ENCODE assay signal across 8 mouse cellular contexts in genomic region chr9:64771236-64771635, GRCm38 (mm10). TPM values are rescaled to one million over a fixed set of nuclear protein-coding genes. Genes with fewer than 3 reads are reported as not detected.
DNase-seq lines count a peak whose midpoint lies in the region; ATAC-seq and TF ChIP-seq lines count a peak whose summit lies in the region.
"Had no signal": no experiment of that assay in that cellular context is flagged by ENCODE, and none has a peak within 500 bp of the region (broad histone marks: within the 10 kb centered on the region; RNA-seq: fewer than 3 reads in every experiment).

No protein-coding gene starts in this region.

- H3K27me3 ChIP-seq in lung, embryonic 16.5 days (ENCODE audit: control insufficient read depth, insufficient read depth, low read depth, low read length) = no peaks in the 10 kb centered on the region
- no peaks in the 10 kb centered on the region for H3K27me3 ChIP-seq in heart, embryonic 12.5 days (replicated peaks)
- H3K27me3 ChIP-seq in forebrain, embryonic 12.5 days = 0 out of 2 replicates have a peak, but pooled peaks cover 3% of the 10 kb centered on the region
- H3K27me3 ChIP-seq: lung, embryonic 15.5 days had no signal

- TF ChIP-seq POLR2A in lung, adult 2 months (IDR thresholded peaks at IDR 0.05; ENCODE audit: borderline replicate concordance, extremely low read depth, low read depth, low read length) = no peak
- TF ChIP-seq POLR2A in bone marrow macrophage, adult 2 months (IDR thresholded peaks at IDR 0.05; ENCODE audit: borderline replicate concordance, low read depth, low read length) = no peak

- no peaks in the 10 kb centered on the region for H3K9me3 ChIP-seq in lung, embryonic 16.5 days (ENCODE audit: control insufficient read depth, low read length)
- H3K9me3 ChIP-seq in heart, embryonic 12.5 days (replicated peaks) = no peaks in the 10 kb centered on the region
- H3K9me3 ChIP-seq in forebrain, embryonic 12.5 days = 0 out of 2 replicates have a peak, but pooled peaks cover 1% of the 10 kb centered on the region
- H3K9me3 ChIP-seq: lung, embryonic 15.5 days had no signal

- ATAC-seq in lung, embryonic 16.5 days (ENCODE audit: low read depth) = peak; percentile 67; the same call in 1 of the 2 replicates
- no peak for ATAC-seq in heart, embryonic 12.5 days (ENCODE audit: insufficient number of reproducible peaks, low FRiP score)
- ATAC-seq in forebrain, embryonic 12.5 days (ENCODE audit: low FRiP score) = no peak

- H3K27ac ChIP-seq in lung, embryonic 16.5 days (ENCODE audit: low read length) = no peak overlapping the region
- peak overlapping the region; percentile 58 for H3K27ac ChIP-seq in bone marrow macrophage, adult 2 months (ENCODE audit: insufficient read depth, low read depth, low read length)
- no peak overlapping the region for H3K27ac ChIP-seq in heart, embryonic 12.5 days (ENCODE audit: poor library complexity, severe bottlenecking)
- H3K27ac ChIP-seq in left cerebral cortex, adult 2 months = no peak overlapping the region
- H3K27ac ChIP-seq in forebrain, embryonic 12.5 days = no peak overlapping the region
- H3K27ac ChIP-seq: lung, embryonic 15.5 days had no signal

- intact Hi-C loops in left cerebral cortex, adult 2 months (cut with DNase I) = loop anchor here (5.0 kb wide), 1 partner anchor 424 kb away; no protein-coding TSS in a partner anchor

- no peak for DNase-seq in lung, adult 2 months
- DNase-seq in left cerebral cortex, adult 2 months (ENCODE audit: extremely low spot score in 1 of 2, low spot score in 2 of 2) = peak; percentile 35 to 53
- peak; percentile 52 for DNase-seq in right cerebral cortex, postnatal 25 days

- H3K4me3 ChIP-seq in lung, embryonic 16.5 days (ENCODE audit: low read length) = no peak overlapping the region
- no peak overlapping the region for H3K4me3 ChIP-seq in lung, adult 2 months (replicated peaks; ENCODE audit: extremely low read depth, low read depth, low read length)
- H3K4me3 ChIP-seq in bone marrow macrophage, adult 2 months (ENCODE audit: insufficient read depth, low read length) = no peak overlapping the region
- no peak overlapping the region for H3K4me3 ChIP-seq in heart, embryonic 12.5 days
- H3K4me3 ChIP-seq in left cerebral cortex, adult 2 months = no peak overlapping the region
- H3K4me3 ChIP-seq in forebrain, embryonic 12.5 days (replicated peaks) = no peak overlapping the region
- H3K4me3 ChIP-seq: lung, embryonic 15.5 days had no signal

- TF ChIP-seq CTCF in lung, adult 2 months (IDR thresholded peaks at IDR 0.05; ENCODE audit: insufficient read depth, low read length) = no peak
- TF ChIP-seq CTCF in bone marrow macrophage, adult 2 months (IDR thresholded peaks at IDR 0.05; ENCODE audit: low read depth, low read length) = no peak
- TF ChIP-seq CTCF in left cerebral cortex, adult 2 months (IDR thresholded peaks at IDR 0.05) = no peak

- H3K4me2 ChIP-seq in lung, embryonic 16.5 days (ENCODE audit: low read depth, low read length) = no peak overlapping the region
- H3K4me2 ChIP-seq in heart, embryonic 12.5 days = peak overlapping the region; percentile 2; the same call in 1 of the 2 replicates
- H3K4me2 ChIP-seq in forebrain, embryonic 12.5 days = no peak overlapping the region
- H3K4me2 ChIP-seq: lung, embryonic 15.5 days had no signal

- WGBS in lung, embryonic 16.5 days = 39% methylated on average over 5 of the region's 5 CpGs
- 29% methylated on average over 5 of the region's 5 CpGs for WGBS in lung, adult 2 months
- WGBS in heart, embryonic 12.5 days = 44% methylated on average over 5 of the region's 5 CpGs
- WGBS in forebrain, embryonic 12.5 days = 65% methylated on average over 5 of the region's 5 CpGs

- H3K4me1 ChIP-seq in lung, embryonic 16.5 days (replicated peaks; ENCODE audit: control insufficient read depth, insufficient read depth, low read length) = peaks cover 5% of the 10 kb centered on the region; the same call in 1 of the 2 replicates
- no peaks in the 10 kb centered on the region for H3K4me1 ChIP-seq in lung, adult 2 months (ENCODE audit: control insufficient read depth, insufficient read depth, low read length)
- H3K4me1 ChIP-seq in bone marrow macrophage, adult 2 months (ENCODE audit: control insufficient read depth, insufficient read depth, low read length) = peaks cover 31% of the 10 kb centered on the region
- H3K4me1 ChIP-seq in heart, embryonic 12.5 days (replicated peaks) = peaks cover 48% of the 10 kb centered on the region
- peaks cover 11% of the 10 kb centered on the region for H3K4me1 ChIP-seq in forebrain, embryonic 12.5 days
- H3K4me1 ChIP-seq: lung, embryonic 15.5 days had no signal

- H3K36me3 ChIP-seq in lung, embryonic 16.5 days (ENCODE audit: control insufficient read depth, insufficient read depth, low read length) = no peaks in the 10 kb centered on the region
- H3K36me3 ChIP-seq in heart, embryonic 12.5 days = no peaks in the 10 kb centered on the region
- no peaks in the 10 kb centered on the region for H3K36me3 ChIP-seq in forebrain, embryonic 12.5 days (replicated peaks)
- H3K36me3 ChIP-seq: lung, embryonic 15.5 days had no signal

- H3K9ac ChIP-seq in lung, embryonic 16.5 days (ENCODE audit: low read length) = no peak overlapping the region
- no peak overlapping the region for H3K9ac ChIP-seq in heart, embryonic 12.5 days
- H3K9ac ChIP-seq in forebrain, embryonic 12.5 days = no peak overlapping the region
- H3K9ac ChIP-seq: lung, embryonic 15.5 days had no signal

RNA-seq across cellular contexts. Expression of gene Rab11a, which starts 33.7 kb away (rescaled TPM):
- polyA plus RNA-seq in lung, embryonic 16.5 days (2015; fragmentation: Nextera tagmentation; extraction: Ambion mirVana) = 360 and 374 TPM in 2 replicates
- polyA plus RNA-seq in lung, adult 2 months (2012; rRNA removed) = 74.4 and 109 TPM in 2 replicates
- polyA plus RNA-seq in bone marrow macrophage, adult 2 months (2012; ENCODE audit: insufficient read depth, insufficient read length, missing spikeins) = 349 and 394 TPM in 2 replicates
- 325 and 346 TPM in 2 replicates for polyA plus RNA-seq in heart, embryonic 12.5 days (2016; fragmentation: Nextera tagmentation; extraction: Ambion mirVana)
- 100 to 1,000 TPM; 232 to 250 TPM for total RNA-seq in left cerebral cortex, adult 2 months (2021)
- polyA plus RNA-seq in forebrain, embryonic 12.5 days (2016; fragmentation: Nextera tagmentation; extraction: Ambion mirVana) = 259 and 279 TPM in 2 replicates

RNA-seq across cellular contexts. Expression of gene Dennd4a, which starts 39.9 kb away (rescaled TPM):
- polyA plus RNA-seq in lung, embryonic 16.5 days (2015; fragmentation: Nextera tagmentation; extraction: Ambion mirVana) = 8.8 and 9.0 TPM in 2 replicates
- polyA plus RNA-seq in lung, adult 2 months (2012; rRNA removed) = 9.0 and 16.5 TPM in 2 replicates
- 14.9 and 18.3 TPM in 2 replicates for polyA plus RNA-seq in bone marrow macrophage, adult 2 months (2012; ENCODE audit: insufficient read depth, insufficient read length, missing spikeins)
- 5.4 and 8.0 TPM in 2 replicates for polyA plus RNA-seq in heart, embryonic 12.5 days (2016; fragmentation: Nextera tagmentation; extraction: Ambion mirVana)
- 10 to 100 TPM; 58.8 to 63.3 TPM for total RNA-seq in left cerebral cortex, adult 2 months (2021)
- polyA plus RNA-seq in forebrain, embryonic 12.5 days (2016; fragmentation: Nextera tagmentation; extraction: Ambion mirVana) = 9.9 and 11.4 TPM in 2 replicates
